Mouse (Mus musculus): ENCODE measurements at regions not wholly inside any gene's neighbourhood (a gene's known extent, or its start where the extent isn't known, plus 50 kb on each side); places are given as distances from the start of the nearest gene placed in this dataset.

- Histone ChIP-seq H3K9ac (replicated peaks) (no peak overlapping the region), H3K9me3 (no peaks in the 10 kb centered on the region), H3K27ac (no peak overlapping the region), H3K4me1 (replicated peaks) (peaks cover 9% of the 10 kb centered on the region; the same call in 1 of the 2 replicates), H3K4me2 (no peak overlapping the region), H3K27me3 (no peaks in the 10 kb centered on the region), H3K4me3 (replicated peaks) (no peak overlapping the region), H3K36me3 (no peaks in the 10 kb centered on the region)
- ATAC-seq (ENCODE audit: insufficient number of reproducible peaks, insufficient read depth, low FRiP score, low TSS enrichment, low read depth) = no peak
- 35% methylated on average over 8 of the region's 8 CpGs for WGBS
Measured at GRCm38 (mm10) chr2:174897424-174897823, 112.6 kb upstream of the Gm14444 start.

- peaks cover 11% of the 10 kb centered on the region; the same call in 1 of the 2 replicates for H3K4me1 ChIP-seq (replicated peaks)
- H3K9ac ChIP-seq (replicated peaks) = no peak overlapping the region
- no peak for ATAC-seq (ENCODE audit: insufficient number of reproducible peaks, insufficient read depth, low FRiP score, low TSS enrichment, low read depth)
- H3K27ac ChIP-seq = peak overlapping the region; percentile 78
- H3K9me3 ChIP-seq = no peaks in the 10 kb centered on the region
- H3K4me2 ChIP-seq = no peak overlapping the region
- no peaks in the 10 kb centered on the region for H3K36me3 ChIP-seq
- H3K4me3 ChIP-seq (replicated peaks) = no peak overlapping the region
- WGBS = 60% methylated on average over 5 of the region's 5 CpGs
- no peaks in the 10 kb centered on the region for H3K27me3 ChIP-seq
Measured at GRCm38 (mm10) chr2:174899940-174900670, 109.9 kb upstream of the Gm14444 start.

GRCm38 (mm10) chr2:174900671-174900991, 109.4 kb upstream of the Gm14444 start:
- Histone ChIP-seq H3K27me3 (no peaks in the 10 kb centered on the region), H3K36me3 (no peaks in the 10 kb centered on the region), H3K4me2 (no peak overlapping the region), H3K4me1 (replicated peaks) (peaks cover 11% of the 10 kb centered on the region; the same call in 1 of the 2 replicates), H3K9me3 (no peaks in the 10 kb centered on the region), H3K27ac (peak overlapping the region; percentile 78), H3K9ac (replicated peaks) (no peak overlapping the region), H3K4me3 (replicated peaks) (no peak overlapping the region)
- ATAC-seq (ENCODE audit: insufficient number of reproducible peaks, insufficient read depth, low FRiP score, low TSS enrichment, low read depth) = no peak

DNA sequence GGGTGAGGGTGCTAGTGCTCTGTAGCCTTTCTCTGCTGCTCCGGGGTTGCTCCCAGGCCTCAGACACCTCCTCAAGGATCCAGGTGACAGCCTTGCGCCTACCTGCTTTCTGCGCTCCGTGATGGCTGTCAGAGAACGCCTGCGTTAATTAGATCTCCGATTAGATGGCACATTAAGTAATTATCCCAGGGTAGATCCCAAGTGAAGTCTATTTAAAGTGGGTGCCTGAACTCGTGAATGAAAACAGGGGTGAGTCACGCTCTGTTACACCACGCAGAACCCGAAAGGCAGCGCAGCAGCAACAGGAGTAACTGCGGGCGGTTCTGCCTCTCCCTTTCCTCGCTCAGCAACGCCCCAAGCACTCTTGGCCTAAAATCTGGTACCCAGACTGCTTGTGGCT, 108.2 kb upstream of the Gm14444 start:
- H3K9me3 ChIP-seq = no peaks in the 10 kb centered on the region
- H3K36me3 ChIP-seq = no peaks in the 10 kb centered on the region
- H3K4me3 ChIP-seq (replicated peaks) = no peak overlapping the region
- ATAC-seq (ENCODE audit: insufficient number of reproducible peaks, insufficient read depth, low FRiP score, low TSS enrichment, low read depth) = no peak
- WGBS = 90% methylated on average over 16 of the region's 16 CpGs
- H3K27me3 ChIP-seq = no peaks in the 10 kb centered on the region
- peaks cover 11% of the 10 kb centered on the region; the same call in 1 of the 2 replicates for H3K4me1 ChIP-seq (replicated peaks)
- no peak overlapping the region for H3K27ac ChIP-seq
- H3K9ac ChIP-seq (replicated peaks) = no peak overlapping the region
- no peak overlapping the region for H3K4me2 ChIP-seq

DNA sequence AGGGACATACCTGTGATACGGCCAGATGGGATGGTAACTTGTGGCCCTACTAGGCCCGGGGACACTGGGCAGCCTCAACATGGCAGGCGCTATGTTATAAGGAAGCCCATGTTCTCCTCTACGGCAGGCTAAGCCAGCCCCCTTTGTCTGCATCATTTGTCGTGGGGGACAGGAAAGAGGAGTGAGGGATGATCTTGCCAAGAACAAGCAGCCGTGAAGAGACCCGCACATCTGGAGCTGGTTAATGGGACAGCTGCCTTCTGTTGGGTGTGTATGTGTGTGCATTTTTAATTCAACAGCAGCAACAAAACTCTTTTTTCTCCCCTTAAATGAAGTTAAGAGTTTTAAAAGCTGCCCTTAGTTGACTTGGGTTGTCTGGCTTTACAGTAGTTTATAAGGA, 106.4 kb upstream of the Gm14444 start:
- H3K4me1 ChIP-seq (replicated peaks) = peaks cover 11% of the 10 kb centered on the region; the same call in 1 of the 2 replicates
- peak overlapping the region; percentile 35; the same call in 1 of the 2 replicates for H3K27ac ChIP-seq
- no peak overlapping the region for H3K4me3 ChIP-seq (replicated peaks)
- H3K4me2 ChIP-seq = no peak overlapping the region
- 38% methylated on average over 7 of the region's 7 CpGs for WGBS
- ATAC-seq (ENCODE audit: insufficient number of reproducible peaks, insufficient read depth, low FRiP score, low TSS enrichment, low read depth) = no peak
- no peaks in the 10 kb centered on the region for H3K36me3 ChIP-seq
- no peaks in the 10 kb centered on the region for H3K9me3 ChIP-seq
- H3K27me3 ChIP-seq = no peaks in the 10 kb centered on the region
- no peak overlapping the region for H3K9ac ChIP-seq (replicated peaks)

GRCm38 (mm10) chr2:174905865-174906639, 104.0 kb upstream of the Gm14444 start:
- H3K27ac ChIP-seq = no peak overlapping the region
- 54% methylated on average over 6 of the region's 6 CpGs for WGBS
- no peak overlapping the region for H3K4me2 ChIP-seq

DNA sequence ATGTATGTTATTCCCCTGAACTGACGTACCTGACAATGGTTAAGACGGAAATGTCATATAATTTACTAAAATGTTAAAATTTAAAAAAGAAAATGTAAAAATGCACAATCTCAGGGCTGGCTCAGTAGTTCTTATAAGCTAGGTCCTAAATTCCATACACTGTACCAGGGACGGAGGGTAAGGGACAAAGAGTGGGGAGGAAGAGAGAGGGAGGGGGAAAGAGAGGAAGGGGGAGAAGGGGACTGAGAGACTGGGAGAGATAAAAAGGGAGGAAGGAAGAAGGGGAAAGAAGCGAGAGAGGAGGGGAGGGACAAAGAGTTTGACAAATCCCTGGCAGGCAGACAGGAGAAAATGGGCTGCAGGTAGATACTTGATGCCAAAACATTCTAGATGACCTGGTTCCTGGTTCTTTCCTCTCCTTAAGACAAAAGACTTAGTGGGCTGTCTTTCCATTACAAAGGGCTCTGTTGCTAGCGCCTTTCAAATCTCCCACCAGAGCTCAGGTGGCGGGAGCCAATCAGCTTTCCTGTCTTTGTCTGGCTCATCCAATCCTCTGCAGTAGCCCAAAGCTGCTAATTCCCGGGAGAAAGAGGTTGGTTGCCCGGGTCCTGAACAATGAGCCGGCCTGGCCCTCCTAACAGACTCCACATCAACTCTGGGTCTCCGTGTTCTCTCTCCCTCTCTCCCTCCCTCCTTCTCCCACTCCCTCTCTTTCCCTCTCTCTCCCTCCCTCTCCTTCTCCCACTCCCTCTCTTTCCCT, 92.7 kb upstream of the Gm14444 start:
- Histone ChIP-seq H3K27ac (peak overlapping the region; percentile 74), H3K36me3 (no peaks in the 10 kb centered on the region), H3K4me2 (peak overlapping the region; percentile 32), H3K4me1 (replicated peaks) (0 out of 2 replicates have a peak, but pooled peaks cover 6% of the 10 kb centered on the region), H3K4me3 (replicated peaks) (no peak overlapping the region), H3K27me3 (no peaks in the 10 kb centered on the region), H3K9me3 (no peaks in the 10 kb centered on the region), H3K9ac (replicated peaks) (no peak overlapping the region)
- 23% methylated on average over 10 of the region's 10 CpGs for WGBS
- peak; percentile 77 for ATAC-seq (ENCODE audit: insufficient number of reproducible peaks, insufficient read depth, low FRiP score, low TSS enrichment, low read depth)

More at GRCm38 (mm10) chr2:174905865-174906639, 104.0 kb upstream of the Gm14444 start:
- peak; percentile 58; the same call in 1 of the 2 replicates for ATAC-seq (ENCODE audit: insufficient number of reproducible peaks, insufficient read depth, low FRiP score, low TSS enrichment, low read depth)
- Histone ChIP-seq H3K4me1 (replicated peaks) (0 out of 2 replicates have a peak, but pooled peaks cover 2% of the 10 kb centered on the region), H3K9ac (replicated peaks) (no peak overlapping the region), H3K4me3 (replicated peaks) (no peak overlapping the region), H3K36me3 (no peaks in the 10 kb centered on the region), H3K9me3 (no peaks in the 10 kb centered on the region), H3K27me3 (no peaks in the 10 kb centered on the region)

DNA sequence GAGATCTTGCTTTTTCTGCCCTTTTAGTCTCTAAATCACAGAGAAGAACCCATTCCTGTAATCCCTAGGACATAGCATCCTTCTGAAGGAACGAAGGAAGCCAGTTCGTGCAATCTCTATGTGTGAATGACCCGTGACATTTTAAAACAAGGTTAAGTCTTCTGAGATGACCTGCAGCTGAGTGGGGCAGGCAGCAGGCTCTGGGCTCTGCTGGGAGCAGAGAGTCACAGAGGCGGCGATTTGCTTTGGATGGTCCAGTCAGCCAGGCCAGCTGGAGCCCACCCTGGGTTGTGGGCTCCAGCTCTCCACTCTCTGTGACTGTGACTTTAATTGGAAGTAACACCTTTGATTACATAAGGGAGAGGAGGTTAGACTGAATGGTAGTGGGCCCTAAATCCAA, 92.1 kb upstream of the Gm14444 start:
- H3K27me3 ChIP-seq = no peaks in the 10 kb centered on the region
- no peaks in the 10 kb centered on the region for H3K9me3 ChIP-seq
- 0 out of 2 replicates have a peak, but pooled peaks cover 6% of the 10 kb centered on the region for H3K4me1 ChIP-seq (replicated peaks)
- peak; percentile 58; the same call in 1 of the 2 replicates for ATAC-seq (ENCODE audit: insufficient number of reproducible peaks, insufficient read depth, low FRiP score, low TSS enrichment, low read depth)
- H3K9ac ChIP-seq (replicated peaks) = no peak overlapping the region
- peak overlapping the region; percentile 74 for H3K27ac ChIP-seq
- peak overlapping the region; percentile 32; the same call in 1 of the 2 replicates for H3K4me2 ChIP-seq
- H3K4me3 ChIP-seq (replicated peaks) = no peak overlapping the region
- 22% methylated on average over 5 of the region's 5 CpGs for WGBS
- no peaks in the 10 kb centered on the region for H3K36me3 ChIP-seq

DNA sequence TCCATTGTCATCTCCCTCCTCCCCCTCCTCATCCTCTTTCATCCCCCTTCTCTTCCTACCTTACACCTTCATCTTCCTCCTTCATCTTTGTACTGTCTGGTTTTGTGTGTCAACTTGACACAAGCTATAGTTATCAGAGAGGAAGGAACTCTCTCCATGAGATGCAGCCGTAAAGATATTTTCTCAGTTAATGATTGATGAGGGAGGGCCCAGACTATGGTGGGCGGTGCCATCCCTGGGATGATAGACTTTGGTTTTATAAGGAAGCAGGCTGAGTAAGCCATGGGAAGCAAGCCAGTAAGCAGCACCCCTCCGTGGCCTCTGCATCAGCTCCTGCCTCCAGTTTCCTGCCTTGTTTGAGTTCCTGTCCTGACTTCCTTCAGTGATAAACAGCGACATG, 87.8 kb upstream of the Gm14444 start:
- Histone ChIP-seq H3K4me1 (replicated peaks) (0 out of 2 replicates have a peak, but pooled peaks cover 6% of the 10 kb centered on the region), H3K27me3 (no peaks in the 10 kb centered on the region), H3K9me3 (no peaks in the 10 kb centered on the region), H3K4me3 (replicated peaks) (no peak overlapping the region), H3K36me3 (no peaks in the 10 kb centered on the region), H3K9ac (replicated peaks) (no peak overlapping the region), H3K27ac (no peak overlapping the region), H3K4me2 (no peak overlapping the region)
- ATAC-seq (ENCODE audit: insufficient number of reproducible peaks, insufficient read depth, low FRiP score, low TSS enrichment, low read depth) = no peak
- 79% methylated on average over 4 of the region's 4 CpGs for WGBS

- no peak overlapping the region for H3K4me3 ChIP-seq (replicated peaks)
- H3K4me1 ChIP-seq (replicated peaks) = peaks cover 4% of the 10 kb centered on the region; the same call in 1 of the 2 replicates
- no peak for ATAC-seq (ENCODE audit: insufficient number of reproducible peaks, insufficient read depth, low FRiP score, low TSS enrichment, low read depth)
- H3K9ac ChIP-seq (replicated peaks) = no peak overlapping the region
- 66% methylated on average over 2 of the region's 2 CpGs for WGBS
- H3K36me3 ChIP-seq = no peaks in the 10 kb centered on the region
- H3K27ac ChIP-seq = no peak overlapping the region
- H3K9me3 ChIP-seq = no peaks in the 10 kb centered on the region
- H3K4me2 ChIP-seq = no peak overlapping the region
- H3K27me3 ChIP-seq = no peaks in the 10 kb centered on the region
Measured at GRCm38 (mm10) chr2:174929718-174930117, 80.3 kb upstream of the Gm14444 start.
